Mouse (Mus musculus): ENCODE results near the gene Kcnd3. TPM values are rescaled to one million over a fixed set of nuclear protein-coding genes. Genes with fewer than 3 reads are reported as not detected.

The Kcnd3 gene
- polyA plus RNA-seq, 1 experiment from 2014 or later = 0.10 TPM

- ATAC-seq (ENCODE audit: low read depth) = no peak
- Histone ChIP-seq H3K27me3 (no peaks in the 10 kb centered on the region), H3K4me3 (replicated peaks) (no peak overlapping the region), H3K36me3 (no peaks in the 10 kb centered on the region), H3K9ac (no peak overlapping the region), H3K9me3 (replicated peaks) (no peaks in the 10 kb centered on the region), H3K4me1 (replicated peaks) (no peaks in the 10 kb centered on the region), H3K4me2 (no peak overlapping the region), H3K27ac (no peak overlapping the region)
- DNase-seq = no peak
- WGBS (ENCODE audit: insufficient replicate concordance) = 46% methylated on average over 4 of the region's 4 CpGs
Observed at GRCm38 (mm10) chr3:105567472-105567871, 115.3 kb downstream of the Kcnd3 start.

GRCm38 (mm10) chr3:105568403-105568802 lies 116.3 kb downstream of the Kcnd3 start:
- Histone ChIP-seq H3K36me3 (no peaks in the 10 kb centered on the region), H3K4me1 (replicated peaks) (no peaks in the 10 kb centered on the region), H3K9ac (no peak overlapping the region), H3K27ac (no peak overlapping the region), H3K9me3 (replicated peaks) (no peaks in the 10 kb centered on the region), H3K4me3 (replicated peaks) (no peak overlapping the region), H3K27me3 (no peaks in the 10 kb centered on the region), H3K4me2 (no peak overlapping the region)
- DNase-seq (no peak), ATAC-seq (ENCODE audit: low read depth) (no peak)
- 67% methylated on average over 8 of the region's 8 CpGs for WGBS (ENCODE audit: insufficient replicate concordance)

GRCm38 (mm10) chr3:105568851-105569250 lies 116.7 kb downstream of the Kcnd3 start:
- Histone ChIP-seq H3K36me3 (no peaks in the 10 kb centered on the region), H3K9me3 (replicated peaks) (no peaks in the 10 kb centered on the region), H3K9ac (no peak overlapping the region), H3K4me2 (no peak overlapping the region), H3K4me1 (replicated peaks) (no peaks in the 10 kb centered on the region), H3K27me3 (no peaks in the 10 kb centered on the region), H3K27ac (no peak overlapping the region), H3K4me3 (replicated peaks) (no peak overlapping the region)
- 57% methylated on average over 9 of the region's 9 CpGs for WGBS (ENCODE audit: insufficient replicate concordance)
- ATAC-seq (ENCODE audit: low read depth) (no peak), DNase-seq (no peak)

- Histone ChIP-seq H3K27me3 (no peaks in the 10 kb centered on the region), H3K9ac (no peak overlapping the region), H3K36me3 (no peaks in the 10 kb centered on the region), H3K9me3 (replicated peaks) (no peaks in the 10 kb centered on the region), H3K4me3 (replicated peaks) (no peak overlapping the region), H3K27ac (no peak overlapping the region), H3K4me1 (replicated peaks) (no peaks in the 10 kb centered on the region), H3K4me2 (no peak overlapping the region)
- WGBS (ENCODE audit: insufficient replicate concordance) = 48% methylated on average over 6 of the region's 6 CpGs
- DNase-seq (no peak), ATAC-seq (ENCODE audit: low read depth) (no peak)
Observed at GRCm38 (mm10) chr3:105569310-105569752, 117.2 kb downstream of the Kcnd3 start.

- no peak for DNase-seq
- no peak overlapping the region for H3K9ac ChIP-seq
- H3K27ac ChIP-seq = no peak overlapping the region
- no peak overlapping the region for H3K4me2 ChIP-seq
- H3K4me1 ChIP-seq (replicated peaks) = no peaks in the 10 kb centered on the region
- WGBS (ENCODE audit: insufficient replicate concordance) = 64% methylated on average over 9 of the region's 9 CpGs
- H3K4me3 ChIP-seq (replicated peaks) = no peak overlapping the region
- no peaks in the 10 kb centered on the region for H3K36me3 ChIP-seq
- H3K27me3 ChIP-seq = no peaks in the 10 kb centered on the region
- no peaks in the 10 kb centered on the region for H3K9me3 ChIP-seq (replicated peaks)
- ATAC-seq (ENCODE audit: low read depth) = no peak
Observed at GRCm38 (mm10) chr3:105569950-105570349, 117.8 kb downstream of the Kcnd3 start.

- Histone ChIP-seq H3K9ac (no peak overlapping the region), H3K4me3 (replicated peaks) (no peak overlapping the region), H3K27ac (no peak overlapping the region), H3K4me2 (no peak overlapping the region), H3K36me3 (no peaks in the 10 kb centered on the region), H3K9me3 (replicated peaks) (no peaks in the 10 kb centered on the region), H3K27me3 (no peaks in the 10 kb centered on the region), H3K4me1 (replicated peaks) (no peaks in the 10 kb centered on the region)
- 37% methylated on average over 3 of the region's 3 CpGs for WGBS (ENCODE audit: insufficient replicate concordance)
- DNase-seq (no peak), ATAC-seq (ENCODE audit: low read depth) (no peak)
Observed at GRCm38 (mm10) chr3:105570818-105571217, 118.7 kb downstream of the Kcnd3 start.

GRCm38 (mm10) chr3:105571944-105572343 lies 119.8 kb downstream of the Kcnd3 start:
- 37% methylated on average over 1 of the region's 1 CpGs for WGBS (ENCODE audit: insufficient replicate concordance)
- Histone ChIP-seq H3K27ac (no peak overlapping the region), H3K4me1 (replicated peaks) (no peaks in the 10 kb centered on the region), H3K4me2 (no peak overlapping the region), H3K9ac (no peak overlapping the region), H3K9me3 (replicated peaks) (no peaks in the 10 kb centered on the region), H3K4me3 (replicated peaks) (no peak overlapping the region), H3K36me3 (no peaks in the 10 kb centered on the region), H3K27me3 (no peaks in the 10 kb centered on the region)
- DNase-seq = no peak
- ATAC-seq (ENCODE audit: low read depth) = no peak

GRCm38 (mm10) chr3:105573156-105573555 lies 121.0 kb downstream of the Kcnd3 start:
- Histone ChIP-seq H3K4me3 (replicated peaks) (no peak overlapping the region), H3K9ac (no peak overlapping the region), H3K4me2 (no peak overlapping the region), H3K9me3 (replicated peaks) (no peaks in the 10 kb centered on the region), H3K36me3 (no peaks in the 10 kb centered on the region), H3K27me3 (no peaks in the 10 kb centered on the region; the same call in 1 of the 2 replicates), H3K27ac (no peak overlapping the region), H3K4me1 (replicated peaks) (no peaks in the 10 kb centered on the region)
- DNase-seq = no peak
- no peak for ATAC-seq (ENCODE audit: low read depth)
- 48% methylated on average over 2 of the region's 2 CpGs for WGBS (ENCODE audit: insufficient replicate concordance)

GRCm38 (mm10) chr3:105578320-105578719 lies 126.2 kb downstream of the Kcnd3 start:
- ATAC-seq (ENCODE audit: low read depth) = no peak
- H3K4me3 ChIP-seq (replicated peaks) = no peak overlapping the region
- H3K27ac ChIP-seq = no peak overlapping the region
- H3K4me1 ChIP-seq (replicated peaks) = no peaks in the 10 kb centered on the region
- H3K9me3 ChIP-seq (replicated peaks) = no peaks in the 10 kb centered on the region
- no peak overlapping the region for H3K4me2 ChIP-seq
- H3K27me3 ChIP-seq = no peaks in the 10 kb centered on the region; the same call in 1 of the 2 replicates
- WGBS (ENCODE audit: insufficient replicate concordance) = 45% methylated on average over 3 of the region's 3 CpGs
- H3K9ac ChIP-seq = no peak overlapping the region
- H3K36me3 ChIP-seq = no peaks in the 10 kb centered on the region
- DNase-seq = no peak

- DNase-seq (no peak), ATAC-seq (ENCODE audit: low read depth) (no peak)
- Histone ChIP-seq H3K4me3 (replicated peaks) (no peak overlapping the region), H3K27ac (no peak overlapping the region), H3K27me3 (no peaks in the 10 kb centered on the region; the same call in 1 of the 2 replicates), H3K9me3 (replicated peaks) (no peaks in the 10 kb centered on the region), H3K4me1 (replicated peaks) (no peaks in the 10 kb centered on the region), H3K9ac (no peak overlapping the region), H3K4me2 (no peak overlapping the region), H3K36me3 (no peaks in the 10 kb centered on the region)
- WGBS (ENCODE audit: insufficient replicate concordance) = 45% methylated on average over 6 of the region's 6 CpGs
Observed at GRCm38 (mm10) chr3:105581119-105581518, 129.0 kb downstream of the Kcnd3 start.

- H3K4me3 ChIP-seq (replicated peaks) = no peak overlapping the region
- DNase-seq = no peak
- no peak for ATAC-seq (ENCODE audit: low read depth)
- no peaks in the 10 kb centered on the region for H3K27me3 ChIP-seq
- no peaks in the 10 kb centered on the region for H3K4me1 ChIP-seq (replicated peaks)
- H3K9ac ChIP-seq = no peak overlapping the region
- no peak overlapping the region for H3K27ac ChIP-seq
- no peaks in the 10 kb centered on the region for H3K36me3 ChIP-seq
- WGBS (ENCODE audit: insufficient replicate concordance) = 31% methylated on average over 4 of the region's 4 CpGs
- no peak overlapping the region for H3K4me2 ChIP-seq
- no peaks in the 10 kb centered on the region for H3K9me3 ChIP-seq (replicated peaks)
Observed at GRCm38 (mm10) chr3:105585734-105586159, 133.6 kb downstream of the Kcnd3 start.

GRCm38 (mm10) chr3:105590056-105590672 lies 138.0 kb downstream of the Kcnd3 start:
- H3K36me3 ChIP-seq = no peaks in the 10 kb centered on the region
- H3K27ac ChIP-seq = no peak overlapping the region
- ATAC-seq (ENCODE audit: low read depth) = no peak
- no peaks in the 10 kb centered on the region for H3K9me3 ChIP-seq (replicated peaks)
- no peak for DNase-seq
- WGBS (ENCODE audit: insufficient replicate concordance) = 69% methylated on average over 15 of the region's 15 CpGs
- H3K9ac ChIP-seq = no peak overlapping the region
- H3K4me2 ChIP-seq = no peak overlapping the region
- H3K27me3 ChIP-seq = no peaks in the 10 kb centered on the region
- no peak overlapping the region for H3K4me3 ChIP-seq (replicated peaks)
- H3K4me1 ChIP-seq (replicated peaks) = no peaks in the 10 kb centered on the region
